Mouse (Mus musculus): ENCODE measurements around the gene Stat3. TPM values are rescaled to one million over a fixed set of nuclear protein-coding genes. Genes with fewer than 3 reads are reported as not detected.

Gene Stat3
- polyA plus RNA-seq, 1 experiment from 2014 or later: 60.0 TPM

DNA sequence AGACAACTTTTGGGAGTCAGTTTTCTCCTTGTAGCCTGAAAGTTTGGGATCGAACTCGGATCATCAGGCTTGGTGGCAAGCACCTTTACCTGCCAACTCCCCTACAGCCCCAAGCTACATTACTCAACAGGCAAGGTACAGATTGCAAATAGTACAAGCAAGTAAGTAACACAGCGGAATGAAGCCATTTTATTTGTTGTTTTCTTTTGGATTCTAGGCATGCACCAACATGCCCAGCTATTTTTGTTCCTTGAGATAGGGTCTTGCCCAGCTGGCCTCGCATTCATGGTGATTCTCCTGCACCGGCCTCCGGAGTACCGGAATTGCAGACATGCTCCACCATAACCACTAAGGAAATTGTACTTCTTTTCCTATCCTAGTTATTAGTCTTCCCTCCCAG lies 33.9 kb upstream of the Stat3 start:
- Histone ChIP-seq H3K27me3 (replicated peaks) (no peaks in the 10 kb centered on the region), H3K4me3 (no peak overlapping the region), H3K9ac (no peak overlapping the region), H3K9me3 (replicated peaks) (no peaks in the 10 kb centered on the region), H3K27ac (ENCODE audit: poor library complexity, severe bottlenecking) (no peak overlapping the region), H3K4me2 (no peak overlapping the region), H3K4me1 (replicated peaks) (peaks cover 24% of the 10 kb centered on the region), H3K36me3 (no peaks in the 10 kb centered on the region)
- no peak for ATAC-seq (ENCODE audit: insufficient number of reproducible peaks, low FRiP score)
- WGBS: 83% methylated on average over 7 of the region's 7 CpGs

GRCm38 (mm10) chr11:100971455-100971854 lies 32.1 kb upstream of the Stat3 start:
- H3K4me3 ChIP-seq: peak overlapping the region; percentile 88; the same call in 1 of the 2 replicates
- peak overlapping the region; percentile 94; the same call in 1 of the 2 replicates for H3K9ac ChIP-seq
- ATAC-seq (ENCODE audit: insufficient number of reproducible peaks, low FRiP score): no peak
- peaks cover 42% of the 10 kb centered on the region for H3K4me1 ChIP-seq (replicated peaks)
- no peaks in the 10 kb centered on the region for H3K9me3 ChIP-seq (replicated peaks)
- H3K27me3 ChIP-seq (replicated peaks): no peaks in the 10 kb centered on the region
- peak overlapping the region; percentile 98 for H3K27ac ChIP-seq (ENCODE audit: poor library complexity, severe bottlenecking)
- WGBS: 65% methylated on average over 10 of the region's 10 CpGs
- H3K4me2 ChIP-seq: peak overlapping the region; percentile 78
- H3K36me3 ChIP-seq: peaks cover 4% of the 10 kb centered on the region; the same call in 1 of the 2 replicates

GRCm38 (mm10) chr11:100970557-100970937 lies 31.2 kb upstream of the Stat3 start, which contains the start of gene Cavin1:
Cavin1 (minus strand) TSS chr11:100970887.
- Histone ChIP-seq H3K27ac (ENCODE audit: poor library complexity, severe bottlenecking) (peak within 1 kb of the TSS; percentile 98), H3K4me2 (peak within 1 kb of the TSS; percentile 78), H3K4me3 (peak within 1 kb of the TSS; percentile 88), H3K27me3 (replicated peaks) (no peaks in the 10 kb centered on the region), H3K9me3 (replicated peaks) (no peaks in the 10 kb centered on the region), H3K9ac (peak within 1 kb of the TSS; percentile 94), H3K36me3 (peaks cover 10% of the 10 kb centered on the region), H3K4me1 (replicated peaks) (peaks cover 50% of the 10 kb centered on the region)
- ATAC-seq (ENCODE audit: insufficient number of reproducible peaks, low FRiP score): peak; percentile 89
- under 1% methylated on average over 20 of the region's 20 CpGs for WGBS

- peak overlapping the region; percentile 94 for H3K9ac ChIP-seq
- peaks cover 50% of the 10 kb centered on the region for H3K4me1 ChIP-seq (replicated peaks)
- H3K36me3 ChIP-seq: peaks cover 16% of the 10 kb centered on the region
- no peaks in the 10 kb centered on the region for H3K9me3 ChIP-seq (replicated peaks)
- peak overlapping the region; percentile 88 for H3K4me3 ChIP-seq
- under 1% methylated on average over 65 of the region's 65 CpGs for WGBS
- no peaks in the 10 kb centered on the region for H3K27me3 ChIP-seq (replicated peaks)
- H3K4me2 ChIP-seq: peak overlapping the region; percentile 78
- peak overlapping the region; percentile 98 for H3K27ac ChIP-seq (ENCODE audit: poor library complexity, severe bottlenecking)
- peak; percentile 51 for ATAC-seq (ENCODE audit: insufficient number of reproducible peaks, low FRiP score)
Observed at GRCm38 (mm10) chr11:100969744-100970556, 30.6 kb upstream of the Stat3 start.

DNA sequence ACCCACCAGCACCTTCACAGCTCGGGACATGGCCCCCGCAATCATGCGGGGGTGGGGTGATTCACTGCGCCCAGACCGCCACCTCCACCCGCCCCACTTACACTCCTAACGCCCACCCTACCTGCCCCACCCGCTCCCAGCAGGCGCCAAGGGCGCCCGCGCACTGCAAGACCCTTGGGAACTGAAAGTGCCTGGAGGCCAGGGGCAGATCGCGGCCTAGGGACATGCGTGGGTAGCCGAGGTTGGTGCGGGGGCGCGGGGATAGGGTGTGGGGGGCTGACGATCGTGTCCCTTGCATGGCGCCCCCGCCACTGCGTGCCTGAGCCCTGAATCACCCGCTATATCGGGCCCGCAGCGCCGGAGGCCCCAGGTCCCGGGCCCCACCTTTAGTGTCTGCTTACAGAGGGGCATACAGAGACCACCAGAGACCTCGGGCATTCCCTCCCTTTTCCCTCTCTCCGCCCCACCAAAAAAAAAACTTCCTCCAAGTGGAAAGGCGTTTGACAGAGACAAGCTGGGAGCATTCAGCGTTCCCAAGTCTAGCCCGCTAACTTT lies 29.9 kb upstream of the Stat3 start:
- Histone ChIP-seq H3K4me3 (peak overlapping the region; percentile 88), H3K4me1 (replicated peaks) (peaks cover 54% of the 10 kb centered on the region), H3K4me2 (peak overlapping the region; percentile 78), H3K9me3 (replicated peaks) (no peaks in the 10 kb centered on the region), H3K27me3 (replicated peaks) (no peaks in the 10 kb centered on the region), H3K36me3 (peaks cover 23% of the 10 kb centered on the region), H3K9ac (peak overlapping the region; percentile 94), H3K27ac (ENCODE audit: poor library complexity, severe bottlenecking) (peak overlapping the region; percentile 98)
- WGBS: under 1% methylated on average over 34 of the region's 35 CpGs
- peak; percentile 17; the same call in 1 of the 2 replicates for ATAC-seq (ENCODE audit: insufficient number of reproducible peaks, low FRiP score)

DNA sequence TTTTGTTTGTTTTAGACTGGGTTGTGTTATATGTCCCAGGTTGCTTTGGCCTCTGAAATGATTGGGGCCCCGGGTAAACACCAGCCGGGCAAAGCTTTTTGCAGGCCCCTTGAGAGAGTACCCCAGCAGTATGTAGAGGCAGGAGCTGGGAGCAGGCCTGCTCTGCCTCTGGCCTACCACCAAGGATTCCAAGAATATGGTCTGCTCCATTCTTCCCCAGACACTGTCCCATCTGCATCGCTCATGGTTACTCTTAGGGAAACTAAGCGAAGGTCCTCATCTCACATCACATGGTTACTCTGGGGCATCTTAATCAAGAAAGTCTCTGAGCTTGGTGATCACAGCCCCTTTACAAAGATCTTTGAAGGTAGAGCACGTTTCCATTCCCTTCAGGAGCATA lies 29.2 kb upstream of the Stat3 start:
- H3K4me1 ChIP-seq (replicated peaks): peaks cover 61% of the 10 kb centered on the region
- H3K9ac ChIP-seq: peak overlapping the region; percentile 94
- H3K36me3 ChIP-seq: peaks cover 30% of the 10 kb centered on the region
- WGBS: 59% methylated on average over 5 of the region's 5 CpGs
- no peaks in the 10 kb centered on the region for H3K9me3 ChIP-seq (replicated peaks)
- H3K4me3 ChIP-seq: peak overlapping the region; percentile 88
- no peak for ATAC-seq (ENCODE audit: insufficient number of reproducible peaks, low FRiP score)
- H3K4me2 ChIP-seq: peak overlapping the region; percentile 78
- H3K27ac ChIP-seq (ENCODE audit: poor library complexity, severe bottlenecking): peak overlapping the region; percentile 98
- no peaks in the 10 kb centered on the region for H3K27me3 ChIP-seq (replicated peaks)

GRCm38 (mm10) chr11:100967881-100968420 lies 28.6 kb upstream of the Stat3 start:
- peak overlapping the region; percentile 98 for H3K27ac ChIP-seq (ENCODE audit: poor library complexity, severe bottlenecking)
- peak overlapping the region; percentile 88 for H3K4me3 ChIP-seq
- 63% methylated on average over 5 of the region's 5 CpGs for WGBS
- peaks cover 31% of the 10 kb centered on the region for H3K36me3 ChIP-seq
- H3K4me2 ChIP-seq: peak overlapping the region; percentile 78
- H3K9me3 ChIP-seq (replicated peaks): no peaks in the 10 kb centered on the region
- peak overlapping the region; percentile 94 for H3K9ac ChIP-seq
- H3K27me3 ChIP-seq (replicated peaks): no peaks in the 10 kb centered on the region
- no peak for ATAC-seq (ENCODE audit: insufficient number of reproducible peaks, low FRiP score)
- H3K4me1 ChIP-seq (replicated peaks): peaks cover 67% of the 10 kb centered on the region

- H3K9ac ChIP-seq: peak overlapping the region; percentile 94
- peaks cover 73% of the 10 kb centered on the region for H3K4me1 ChIP-seq (replicated peaks)
- H3K27me3 ChIP-seq (replicated peaks): no peaks in the 10 kb centered on the region
- peak overlapping the region; percentile 78 for H3K4me2 ChIP-seq
- no peak for ATAC-seq (ENCODE audit: insufficient number of reproducible peaks, low FRiP score)
- H3K36me3 ChIP-seq: peaks cover 37% of the 10 kb centered on the region
- H3K9me3 ChIP-seq (replicated peaks): no peaks in the 10 kb centered on the region
- H3K4me3 ChIP-seq: peak overlapping the region; percentile 88
- whole genome bisulfite sequencing: 22% methylated on average over 5 of the region's 5 CpGs
- peak overlapping the region; percentile 98 for H3K27ac ChIP-seq (ENCODE audit: poor library complexity, severe bottlenecking)
Observed at GRCm38 (mm10) chr11:100967376-100967775, 28.0 kb upstream of the Stat3 start.

- peak overlapping the region; percentile 78 for H3K4me2 ChIP-seq
- no peaks in the 10 kb centered on the region for H3K27me3 ChIP-seq (replicated peaks)
- no peaks in the 10 kb centered on the region for H3K9me3 ChIP-seq (replicated peaks)
- peak overlapping the region; percentile 53 for H3K9ac ChIP-seq
- no peak for ATAC-seq (ENCODE audit: insufficient number of reproducible peaks, low FRiP score)
- WGBS: 35% methylated on average over 6 of the region's 6 CpGs
- H3K4me1 ChIP-seq (replicated peaks): peaks cover 73% of the 10 kb centered on the region
- H3K4me3 ChIP-seq: peak overlapping the region; percentile 13; the same call in 1 of the 2 replicates
- H3K27ac ChIP-seq (ENCODE audit: poor library complexity, severe bottlenecking): peak overlapping the region; percentile 98
- peaks cover 40% of the 10 kb centered on the region for H3K36me3 ChIP-seq
Observed at GRCm38 (mm10) chr11:100965760-100966159, 26.4 kb upstream of the Stat3 start.

DNA sequence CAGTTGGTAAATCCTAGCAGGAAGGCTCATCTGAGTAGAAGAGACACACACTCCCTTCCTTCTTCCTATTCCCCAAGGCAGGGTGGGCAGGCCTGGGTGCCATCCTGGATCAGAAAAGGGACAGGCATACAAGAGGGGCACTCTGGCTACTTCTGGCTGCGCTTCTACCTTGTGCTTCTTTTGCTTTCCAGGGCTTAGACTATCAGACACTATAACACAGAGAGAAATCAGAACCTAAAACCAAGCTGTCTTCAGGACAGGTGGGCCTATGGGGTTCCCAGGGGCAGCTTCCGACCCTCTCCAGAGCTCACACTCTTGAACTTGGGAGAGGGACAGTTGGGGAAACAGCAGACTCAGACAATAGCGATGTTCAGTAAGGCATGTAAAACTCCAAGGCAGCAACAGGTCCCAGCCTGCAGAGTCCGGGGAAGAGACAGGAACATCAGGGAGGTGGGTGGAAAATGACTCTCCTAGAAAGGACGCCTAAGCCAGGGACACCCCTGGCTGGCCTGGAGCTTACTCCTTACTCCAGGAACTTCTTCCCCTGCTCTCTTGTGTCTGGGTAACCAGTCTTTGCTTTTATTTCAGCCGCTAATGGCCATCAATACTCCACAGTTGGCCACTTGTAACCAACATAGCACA lies 25.7 kb upstream of the Stat3 start:
- Histone ChIP-seq H3K27me3 (replicated peaks) (no peaks in the 10 kb centered on the region), H3K9ac (peak overlapping the region; percentile 53), H3K4me3 (0 out of 2 replicates have a peak overlapping the region, but pooled peaks have one; percentile 13), H3K4me1 (replicated peaks) (peaks cover 80% of the 10 kb centered on the region), H3K36me3 (peaks cover 40% of the 10 kb centered on the region), H3K27ac (ENCODE audit: poor library complexity, severe bottlenecking) (peak overlapping the region; percentile 98), H3K4me2 (peak overlapping the region; percentile 78), H3K9me3 (replicated peaks) (no peaks in the 10 kb centered on the region)
- no peak for ATAC-seq (ENCODE audit: insufficient number of reproducible peaks, low FRiP score)
- 79% methylated on average over 6 of the region's 6 CpGs for WGBS

DNA sequence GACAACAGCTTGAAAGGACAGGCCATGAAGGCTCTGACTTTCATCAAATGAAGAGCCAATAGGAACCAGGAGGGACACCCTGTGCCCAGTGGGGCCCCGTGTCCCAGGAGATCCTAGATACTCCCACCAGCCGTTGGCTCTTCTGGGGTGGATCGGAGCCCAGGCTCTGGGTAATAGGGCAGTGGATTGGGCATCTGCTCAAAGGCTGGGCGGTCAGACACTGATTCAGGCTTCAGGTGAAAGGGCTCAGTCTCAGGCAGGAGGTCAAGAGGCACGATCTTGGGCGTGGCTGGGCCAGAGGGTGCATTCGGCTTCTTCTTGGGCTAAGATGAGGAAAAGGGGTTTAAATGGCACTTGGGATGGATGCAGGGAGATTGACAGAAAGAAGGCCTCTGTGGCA lies 24.8 kb upstream of the Stat3 start:
- H3K36me3 ChIP-seq: peaks cover 40% of the 10 kb centered on the region
- WGBS: 81% methylated on average over 7 of the region's 7 CpGs
- no peaks in the 10 kb centered on the region for H3K9me3 ChIP-seq (replicated peaks)
- H3K9ac ChIP-seq: peak overlapping the region; percentile 16; the same call in 1 of the 2 replicates
- no peak overlapping the region for H3K4me2 ChIP-seq
- no peak overlapping the region for H3K27ac ChIP-seq (ENCODE audit: poor library complexity, severe bottlenecking)
- H3K4me3 ChIP-seq: no peak overlapping the region
- H3K27me3 ChIP-seq (replicated peaks): no peaks in the 10 kb centered on the region
- peaks cover 88% of the 10 kb centered on the region for H3K4me1 ChIP-seq (replicated peaks)
- no peak for ATAC-seq (ENCODE audit: insufficient number of reproducible peaks, low FRiP score)

Measured in heart, embryonic 12.5 days (tissue).